Mouse (Mus musculus) limb, embryonic 11.5 days (tissue): ENCODE results near the gene Dcun1d3. TPM values are rescaled to one million over a fixed set of nuclear protein-coding genes. Genes with fewer than 3 reads are reported as not detected.

ENCODE experiments used
- ATAC-seq: fragments of 200-750 bp; cut with Nextera tagmentation; 2 replicates; pipeline ENCODE4 v1.8.0; 2017; ENCODE audit warnings: low read depth; ENCODE audit not compliant: insufficient number of reproducible peaks, low FRiP score, low TSS enrichment
- DNase-seq: peaks from one replicate; pipeline ENCODE4 v3.0.0-alpha.2; 2015; ENCODE audit warnings: low spot score
- H3K27ac ChIP-seq: fragments of 300-500 bp; sonication (generic); replicated peaks from 2 replicates; pipeline ENCODE4 v1.5.1; 2014; ENCODE audit warnings: low read depth, mild to moderate bottlenecking, low read length
- H3K27me3 ChIP-seq: fragments of 300-500 bp; sonication (generic); 2 replicates; pipeline ENCODE4 v1.6.1; 2014; ENCODE audit warnings: mild to moderate bottlenecking, low read length, mixed read lengths; ENCODE audit not compliant: control insufficient read depth, insufficient read depth
- H3K36me3 ChIP-seq: fragments of 300-500 bp; sonication (generic); 2 replicates; pipeline ENCODE4 v1.6.1; 2014; ENCODE audit warnings: mild to moderate bottlenecking, low read length, moderate library complexity, mixed read lengths; ENCODE audit not compliant: control insufficient read depth, insufficient read depth
- H3K4me1 ChIP-seq: fragments of 300-500 bp; sonication (generic); 2 replicates; pipeline ENCODE4 v1.6.1; 2014; ENCODE audit warnings: low read length, mixed read lengths; ENCODE audit not compliant: control insufficient read depth, insufficient read depth
- H3K4me2 ChIP-seq: fragments of 300-500 bp; sonication (generic); 2 replicates; pipeline ENCODE4 v1.6.1; 2014; ENCODE audit warnings: low read depth, mild to moderate bottlenecking, moderate library complexity; ENCODE audit not compliant: severe bottlenecking
- H3K4me3 ChIP-seq: fragments of 300-500 bp; sonication (generic); 2 replicates; pipeline ENCODE4 v1.5.1; 2014; ENCODE audit warnings: low read depth, low read length
- H3K9ac ChIP-seq: fragments of 300-500 bp; sonication (generic); 2 replicates; pipeline ENCODE4 v1.6.1; 2014; ENCODE audit warnings: mild to moderate bottlenecking, low read length
- H3K9me3 ChIP-seq: fragments of 300-500 bp; sonication (generic); 2 replicates; pipeline ENCODE4 v1.6.1; 2016; ENCODE audit warnings: low read length; ENCODE audit not compliant: control insufficient read depth
- whole genome bisulfite sequencing: fragments of 180-500 bp; shearing (Covaris S2); extraction: QIAGEN DNeasy Blood & Tissue Kit; methylation state at CpG from one replicate; pipeline ENCODE4 v1.1.7; 2014; 5-methylcytosine and 5-hydroxymethylcytosine counted together
- polyA plus RNA-seq: library from polyadenylated mRNA; unstranded; fragments of >200 nt; fragmentation: Nextera tagmentation; extraction: Ambion mirVana; gene quantifications from 2 replicates; pipeline ENCODE4 v1.2.1, GENCODE M21; 2014

Dcun1d3 gene
- polyA plus RNA-seq, 1 experiment from 2014 or later = 8.0 TPM

DNA sequence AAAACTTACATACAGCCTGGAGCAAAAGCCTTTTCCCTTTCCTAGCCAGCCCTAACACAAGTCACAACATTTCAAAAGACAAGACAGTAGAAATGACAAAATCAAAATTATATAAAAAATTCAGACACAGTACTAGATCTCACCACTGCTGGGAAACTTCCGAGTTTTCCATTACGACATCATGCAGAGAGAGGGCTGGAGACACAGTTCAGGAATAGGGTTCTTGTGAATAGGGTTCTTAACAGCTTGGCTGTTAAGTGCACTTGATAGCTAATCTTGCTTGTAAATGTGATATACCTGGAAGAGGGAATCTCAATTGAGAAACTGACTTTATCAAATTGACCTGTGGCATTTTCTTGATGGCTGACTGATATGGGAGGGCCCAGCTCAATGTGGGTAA is 14.9 kb downstream of the Dcun1d3 start:
- H3K27me3 ChIP-seq = no peaks in the 10 kb centered on the region
- no peak for ATAC-seq
- no peaks in the 10 kb centered on the region for H3K9me3 ChIP-seq
- H3K4me2 ChIP-seq = no peak overlapping the region
- no peak overlapping the region for H3K9ac ChIP-seq
- H3K36me3 ChIP-seq = no peaks in the 10 kb centered on the region
- no peak overlapping the region for H3K27ac ChIP-seq
- DNase-seq = no peak
- no peaks in the 10 kb centered on the region for H3K4me1 ChIP-seq
- 93% methylated on average over 2 of the region's 2 CpGs for WGBS
- no peak overlapping the region for H3K4me3 ChIP-seq

DNA sequence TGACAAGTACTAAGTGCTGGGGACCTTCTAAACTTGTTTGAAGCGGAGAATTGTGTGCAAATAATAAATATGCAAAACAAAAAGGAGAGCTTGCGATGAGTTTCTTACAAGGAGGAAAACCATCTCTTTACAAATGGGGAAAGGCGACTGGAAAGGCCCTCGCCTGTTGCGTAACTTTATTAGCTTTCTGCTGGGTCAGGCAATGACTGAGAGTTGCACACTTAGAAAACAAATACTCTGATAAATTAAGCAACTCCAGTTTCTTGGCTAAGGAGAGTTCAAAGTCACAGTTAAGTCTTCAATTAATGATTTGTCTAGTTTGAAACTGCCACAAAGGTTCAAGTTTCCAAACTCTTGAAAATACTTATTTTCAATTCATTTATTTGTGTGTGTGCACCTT is 15.8 kb downstream of the Dcun1d3 start:
- Histone ChIP-seq H3K4me3 (no peak overlapping the region), H3K27me3 (no peaks in the 10 kb centered on the region), H3K27ac (no peak overlapping the region), H3K36me3 (no peaks in the 10 kb centered on the region), H3K9me3 (no peaks in the 10 kb centered on the region), H3K4me1 (no peaks in the 10 kb centered on the region), H3K4me2 (no peak overlapping the region), H3K9ac (no peak overlapping the region)
- DNase-seq (no peak), ATAC-seq (no peak)
- 93% methylated on average over 5 of the region's 5 CpGs for WGBS

- WGBS = 86% methylated on average over 4 of the region's 4 CpGs
- Histone ChIP-seq H3K4me2 (no peak overlapping the region), H3K9me3 (no peaks in the 10 kb centered on the region), H3K27me3 (no peaks in the 10 kb centered on the region), H3K9ac (no peak overlapping the region), H3K4me1 (no peaks in the 10 kb centered on the region), H3K27ac (no peak overlapping the region), H3K4me3 (no peak overlapping the region), H3K36me3 (no peaks in the 10 kb centered on the region)
- ATAC-seq = no peak
- no peak for DNase-seq
These were observed 16.9 kb downstream of the Dcun1d3 start for GRCm38 (mm10) chr7:119879171-119879570.

DNA sequence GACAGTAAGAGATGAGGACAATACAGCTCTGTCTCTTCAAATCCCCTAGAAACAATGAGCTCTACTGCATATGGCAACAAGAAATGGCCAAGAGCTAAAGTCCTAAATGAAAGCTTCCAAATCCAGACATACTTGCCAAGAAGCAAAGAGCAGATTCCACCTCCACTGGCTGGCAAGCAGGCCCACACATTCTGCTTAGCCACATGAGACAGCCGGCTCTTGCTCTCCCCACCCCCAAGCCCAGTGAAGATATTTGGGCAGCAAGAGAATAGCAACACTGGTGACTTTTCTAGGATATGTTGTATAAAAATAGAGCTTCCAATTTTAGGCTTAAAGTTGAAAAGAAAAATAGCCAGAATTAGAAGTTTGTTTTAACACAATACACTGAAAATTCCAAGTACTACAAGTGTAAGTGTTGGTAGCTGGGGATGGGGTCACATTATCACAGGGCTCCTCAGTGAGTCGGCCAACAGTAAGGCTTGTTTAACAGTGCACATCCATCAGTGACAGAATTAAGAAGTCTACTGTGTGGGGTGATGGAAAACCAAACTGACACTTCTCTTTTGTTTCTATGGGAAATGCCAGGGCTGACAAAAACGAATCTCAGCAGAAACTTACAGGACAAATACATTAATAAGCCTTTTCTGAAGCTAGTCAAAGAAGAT is 20.2 kb downstream of the Dcun1d3 start:
- Histone ChIP-seq H3K9ac (no peak overlapping the region), H3K9me3 (no peaks in the 10 kb centered on the region), H3K4me2 (no peak overlapping the region), H3K27me3 (no peaks in the 10 kb centered on the region), H3K4me1 (no peaks in the 10 kb centered on the region), H3K27ac (no peak overlapping the region), H3K36me3 (no peaks in the 10 kb centered on the region), H3K4me3 (no peak overlapping the region)
- DNase-seq (no peak), ATAC-seq (no peak)
- 73% methylated on average over 3 of the region's 3 CpGs for WGBS

GRCm38 (mm10) chr7:119873050-119873449 is 23.0 kb downstream of the Dcun1d3 start:
- no peak for ATAC-seq
- no peak overlapping the region for H3K27ac ChIP-seq
- DNase-seq = no peak
- H3K27me3 ChIP-seq = no peaks in the 10 kb centered on the region
- no peak overlapping the region for H3K4me2 ChIP-seq
- H3K4me1 ChIP-seq = no peaks in the 10 kb centered on the region
- H3K36me3 ChIP-seq = no peaks in the 10 kb centered on the region
- no peak overlapping the region for H3K9ac ChIP-seq
- no peak overlapping the region for H3K4me3 ChIP-seq
- H3K9me3 ChIP-seq = no peaks in the 10 kb centered on the region
- 63% methylated on average over 2 of the region's 2 CpGs for WGBS

DNA sequence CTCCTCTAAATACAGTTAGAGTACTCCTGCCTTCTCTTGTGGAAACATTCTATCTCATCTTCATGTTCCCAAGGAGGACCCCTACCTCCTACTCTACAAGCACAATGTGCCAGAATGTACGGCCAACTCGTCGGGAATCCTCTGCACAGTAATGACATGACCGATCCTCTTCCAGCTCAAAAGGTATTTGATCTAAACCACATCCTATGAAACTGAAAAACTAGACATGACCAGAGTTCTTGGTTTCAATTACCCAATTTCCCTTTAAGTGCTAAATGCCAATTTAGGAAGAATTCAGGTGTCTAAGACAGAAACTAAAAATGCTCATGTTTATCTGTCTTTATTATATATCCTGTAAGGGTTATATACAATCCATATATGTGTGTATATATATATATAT is 23.9 kb downstream of the Dcun1d3 start:
- Histone ChIP-seq H3K27ac (no peak overlapping the region), H3K9me3 (no peaks in the 10 kb centered on the region), H3K4me2 (no peak overlapping the region), H3K36me3 (no peaks in the 10 kb centered on the region), H3K4me1 (no peaks in the 10 kb centered on the region), H3K4me3 (no peak overlapping the region), H3K27me3 (no peaks in the 10 kb centered on the region), H3K9ac (no peak overlapping the region)
- WGBS = 92% methylated on average over 4 of the region's 4 CpGs
- DNase-seq (no peak), ATAC-seq (no peak)

GRCm38 (mm10) chr7:119866136-119866535 is 30.0 kb downstream of the Dcun1d3 start:
- H3K36me3 ChIP-seq = no peaks in the 10 kb centered on the region
- peaks cover 4% of the 10 kb centered on the region; the same call in 1 of the 2 replicates for H3K4me1 ChIP-seq
- no peak for ATAC-seq
- no peaks in the 10 kb centered on the region for H3K27me3 ChIP-seq
- no peak overlapping the region for H3K4me2 ChIP-seq
- 74% methylated on average over 1 of the region's 1 CpGs for WGBS
- H3K9ac ChIP-seq = no peak overlapping the region
- no peak overlapping the region for H3K27ac ChIP-seq
- DNase-seq = no peak
- no peaks in the 10 kb centered on the region for H3K9me3 ChIP-seq
- H3K4me3 ChIP-seq = no peak overlapping the region

GRCm38 (mm10) chr7:119864500-119864899 is 31.6 kb downstream of the Dcun1d3 start:
- Histone ChIP-seq H3K4me2 (no peak overlapping the region), H3K9ac (no peak overlapping the region), H3K27me3 (no peaks in the 10 kb centered on the region), H3K27ac (no peak overlapping the region), H3K4me1 (peaks cover 4% of the 10 kb centered on the region; the same call in 1 of the 2 replicates), H3K4me3 (no peak overlapping the region), H3K9me3 (no peaks in the 10 kb centered on the region), H3K36me3 (no peaks in the 10 kb centered on the region)
- ATAC-seq (no peak), DNase-seq (no peak)
- WGBS = 90% methylated on average over 5 of the region's 5 CpGs

- Histone ChIP-seq H3K9me3 (no peaks in the 10 kb centered on the region), H3K4me1 (peaks cover 4% of the 10 kb centered on the region; the same call in 1 of the 2 replicates), H3K4me2 (no peak overlapping the region), H3K4me3 (no peak overlapping the region), H3K9ac (no peak overlapping the region), H3K27me3 (no peaks in the 10 kb centered on the region), H3K36me3 (no peaks in the 10 kb centered on the region), H3K27ac (no peak overlapping the region; the same call in 1 of the 2 replicates)
- no peak for ATAC-seq
- no peak for DNase-seq
- 39% methylated on average over 1 of the region's 1 CpGs for WGBS
These were observed 33.9 kb downstream of the Dcun1d3 start for GRCm38 (mm10) chr7:119862167-119862566.
